Mouse (Mus musculus): ENCODE results near the gene Kmt5c. TPM values are rescaled to one million over a fixed set of nuclear protein-coding genes. Genes with fewer than 3 reads are reported as not detected.

Kmt5c gene
- polyA plus RNA-seq, 1 experiment from 2014 or later, result 53.7 TPM

DNA sequence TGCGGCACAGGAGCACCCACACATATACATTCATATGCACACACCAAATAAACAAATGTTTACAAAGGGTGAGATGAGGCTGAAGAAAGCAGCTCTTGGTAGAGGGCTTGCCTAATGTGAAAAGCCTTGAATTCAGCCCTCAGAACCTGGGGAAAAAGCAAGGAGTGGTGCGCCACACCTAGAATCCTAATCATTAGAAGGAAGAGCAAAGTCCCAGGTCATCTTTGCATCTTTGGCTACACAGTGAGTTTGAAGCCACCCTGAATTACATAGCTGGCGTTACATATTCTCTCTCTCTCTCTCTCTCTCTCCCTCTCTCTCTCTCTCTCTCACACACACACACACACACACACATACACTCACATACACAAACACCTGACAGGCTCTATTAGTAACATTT is 20.6 kb upstream of the Kmt5c start:
- H3K4me1 ChIP-seq (replicated peaks; ENCODE audit: control insufficient read depth, insufficient read depth, low read length), result no peaks in the 10 kb centered on the region
- peaks cover 36% of the 10 kb centered on the region for H3K36me3 ChIP-seq (replicated peaks; ENCODE audit: control insufficient read depth, insufficient read depth)
- 95% methylated on average over 3 of the region's 3 CpGs for WGBS
- H3K9me3 ChIP-seq (ENCODE audit: control insufficient read depth, low read length), result no peaks in the 10 kb centered on the region
- H3K27me3 ChIP-seq (ENCODE audit: control insufficient read depth, insufficient read depth, low read length), result no peaks in the 10 kb centered on the region
- no peak overlapping the region for H3K4me2 ChIP-seq (replicated peaks)
- no peak for DNase-seq (ENCODE audit: low spot score)
- H3K4me3 ChIP-seq (replicated peaks; ENCODE audit: low read length), result no peak overlapping the region
- H3K9ac ChIP-seq, result no peak overlapping the region
- no peak overlapping the region for H3K27ac ChIP-seq
- no peak for ATAC-seq (ENCODE audit: low FRiP score)

- WGBS, result 45% methylated on average over 12 of the region's 12 CpGs
- Histone ChIP-seq H3K27me3 (ENCODE audit: control insufficient read depth, insufficient read depth, low read length) (no peaks in the 10 kb centered on the region), H3K4me2 (replicated peaks) (peak overlapping the region; percentile 49), H3K9me3 (ENCODE audit: control insufficient read depth, low read length) (no peaks in the 10 kb centered on the region), H3K4me1 (replicated peaks; ENCODE audit: control insufficient read depth, insufficient read depth, low read length) (no peaks in the 10 kb centered on the region), H3K36me3 (replicated peaks; ENCODE audit: control insufficient read depth, insufficient read depth) (peaks cover under 1% of the 10 kb centered on the region; the same call in 1 of the 2 replicates), H3K9ac (no peak overlapping the region; the same call in 1 of the 2 replicates), H3K27ac (no peak overlapping the region), H3K4me3 (replicated peaks; ENCODE audit: low read length) (peak overlapping the region; percentile 4)
- ATAC-seq (ENCODE audit: low FRiP score) (peak; percentile 74; the same call in 1 of the 2 replicates), DNase-seq (ENCODE audit: low spot score) (peak; percentile 52)
These were observed 16.4 kb upstream of the Kmt5c start for GRCm38 (mm10) chr7:4723508-4723907.

DNA sequence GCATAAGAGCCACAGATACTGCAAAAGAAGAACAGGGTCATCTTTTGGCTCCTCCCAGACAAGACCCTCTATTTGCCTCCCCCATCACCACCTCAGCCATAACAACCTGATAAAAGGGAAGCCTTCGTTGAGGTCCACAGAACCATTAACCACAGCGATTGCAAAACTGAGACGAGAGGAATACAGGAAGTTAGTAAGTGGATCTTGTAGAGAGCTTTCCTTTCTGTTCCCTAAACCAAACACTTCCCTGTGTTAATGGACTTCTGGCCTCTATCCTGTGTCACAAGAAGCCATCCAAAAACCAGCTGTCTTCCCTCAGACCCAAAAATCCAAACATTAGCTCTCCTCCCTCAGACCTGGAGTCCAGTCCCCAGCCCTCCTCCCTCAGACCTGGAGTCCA is 15.6 kb upstream of the Kmt5c start:
- H3K4me3 ChIP-seq (replicated peaks; ENCODE audit: low read length), result no peak overlapping the region
- no peaks in the 10 kb centered on the region for H3K9me3 ChIP-seq (ENCODE audit: control insufficient read depth, low read length)
- DNase-seq (ENCODE audit: low spot score) (no peak), ATAC-seq (ENCODE audit: low FRiP score) (no peak)
- WGBS, result 79% methylated on average over 3 of the region's 3 CpGs
- no peak overlapping the region for H3K9ac ChIP-seq
- H3K36me3 ChIP-seq (replicated peaks; ENCODE audit: control insufficient read depth, insufficient read depth), result no peaks in the 10 kb centered on the region
- no peaks in the 10 kb centered on the region for H3K4me1 ChIP-seq (replicated peaks; ENCODE audit: control insufficient read depth, insufficient read depth, low read length)
- no peak overlapping the region for H3K27ac ChIP-seq
- no peaks in the 10 kb centered on the region for H3K27me3 ChIP-seq (ENCODE audit: control insufficient read depth, insufficient read depth, low read length)
- no peak overlapping the region for H3K4me2 ChIP-seq (replicated peaks)

DNA sequence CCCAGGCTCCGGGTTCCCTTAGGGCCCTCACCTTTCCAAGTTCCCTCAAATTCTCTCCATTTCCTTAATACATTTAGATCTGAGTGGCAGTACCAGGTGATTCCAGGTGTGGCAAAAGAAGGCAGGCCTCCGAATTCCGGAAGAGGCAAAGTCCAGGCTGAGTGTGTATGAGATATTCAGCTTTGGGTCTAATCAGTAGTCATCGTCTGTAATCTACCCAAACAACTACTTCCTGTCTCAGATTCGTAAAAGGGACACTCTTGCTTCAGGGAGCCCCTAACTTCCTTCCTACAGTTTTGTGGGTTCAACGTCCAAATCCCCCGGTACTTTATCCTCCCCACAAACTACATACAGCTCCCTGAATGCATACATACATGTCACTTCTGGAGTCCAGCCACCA is 14.7 kb upstream of the Kmt5c start, which contains the start of gene Tmem150b:
Gene Tmem150b, minus strand, starts transcription at position 81 of the 400 bp plus-strand sequence.
- ATAC-seq (ENCODE audit: low FRiP score) (no peak), DNase-seq (ENCODE audit: low spot score) (no peak)
- Histone ChIP-seq H3K27ac (no peak within 1 kb of the TSS), H3K9ac (no peak within 1 kb of the TSS), H3K4me1 (replicated peaks; ENCODE audit: control insufficient read depth, insufficient read depth, low read length) (no peaks in the 10 kb centered on the region), H3K9me3 (ENCODE audit: control insufficient read depth, low read length) (no peaks in the 10 kb centered on the region), H3K36me3 (replicated peaks; ENCODE audit: control insufficient read depth, insufficient read depth) (no peaks in the 10 kb centered on the region), H3K27me3 (ENCODE audit: control insufficient read depth, insufficient read depth, low read length) (no peaks in the 10 kb centered on the region), H3K4me3 (replicated peaks; ENCODE audit: low read length) (no peak within 1 kb of the TSS), H3K4me2 (replicated peaks) (no peak within 1 kb of the TSS)
- WGBS, result 87% methylated on average over 7 of the region's 7 CpGs

- H3K27ac ChIP-seq, result no peak overlapping the region
- no peak for DNase-seq (ENCODE audit: low spot score)
- H3K9me3 ChIP-seq (ENCODE audit: control insufficient read depth, low read length), result no peaks in the 10 kb centered on the region
- no peaks in the 10 kb centered on the region for H3K4me1 ChIP-seq (replicated peaks; ENCODE audit: control insufficient read depth, insufficient read depth, low read length)
- 90% methylated on average over 5 of the region's 5 CpGs for WGBS
- H3K4me2 ChIP-seq (replicated peaks), result no peak overlapping the region
- no peak for ATAC-seq (ENCODE audit: low FRiP score)
- H3K4me3 ChIP-seq (replicated peaks; ENCODE audit: low read length), result no peak overlapping the region
- no peak overlapping the region for H3K9ac ChIP-seq
- no peaks in the 10 kb centered on the region for H3K27me3 ChIP-seq (ENCODE audit: control insufficient read depth, insufficient read depth, low read length)
- no peaks in the 10 kb centered on the region for H3K36me3 ChIP-seq (replicated peaks; ENCODE audit: control insufficient read depth, insufficient read depth)
These were observed 8.8 kb upstream of the Kmt5c start for GRCm38 (mm10) chr7:4731090-4731489.

DNA sequence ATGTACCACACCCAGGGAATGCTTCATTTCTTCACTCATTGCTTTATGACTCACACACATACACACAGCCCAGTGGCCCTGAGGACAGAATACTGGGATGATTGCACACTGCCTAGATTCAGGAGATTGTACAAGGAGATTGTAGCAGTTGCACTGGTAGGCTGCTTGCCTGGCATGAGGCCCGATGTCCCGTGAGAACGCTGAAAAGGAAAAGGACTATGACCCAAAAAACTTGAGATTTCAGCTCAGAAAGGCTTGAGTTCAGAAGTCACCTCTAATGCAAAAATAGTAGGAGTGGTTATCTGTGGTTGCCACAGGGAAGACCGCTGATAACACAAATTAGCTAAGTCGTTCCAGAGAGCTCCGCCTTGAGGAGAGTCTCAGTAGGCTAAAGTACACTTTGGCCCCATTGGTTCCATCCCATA is 6.9 kb upstream of the Kmt5c start:
- Histone ChIP-seq H3K27ac (no peak overlapping the region), H3K36me3 (replicated peaks; ENCODE audit: control insufficient read depth, insufficient read depth) (no peaks in the 10 kb centered on the region), H3K4me1 (replicated peaks; ENCODE audit: control insufficient read depth, insufficient read depth, low read length) (no peaks in the 10 kb centered on the region), H3K4me2 (replicated peaks) (no peak overlapping the region), H3K4me3 (replicated peaks; ENCODE audit: low read length) (no peak overlapping the region), H3K27me3 (ENCODE audit: control insufficient read depth, insufficient read depth, low read length) (no peaks in the 10 kb centered on the region), H3K9me3 (ENCODE audit: control insufficient read depth, low read length) (no peaks in the 10 kb centered on the region), H3K9ac (no peak overlapping the region)
- ATAC-seq (ENCODE audit: low FRiP score) (no peak), DNase-seq (ENCODE audit: low spot score) (no peak)
- WGBS, result 74% methylated on average over 6 of the region's 6 CpGs

- peak overlapping the region; percentile 22 for H3K4me3 ChIP-seq (replicated peaks; ENCODE audit: low read length)
- 37% methylated on average over 10 of the region's 10 CpGs for WGBS
- DNase-seq (ENCODE audit: low spot score) (no peak), ATAC-seq (ENCODE audit: low FRiP score) (no peak)
- no peaks in the 10 kb centered on the region for H3K9me3 ChIP-seq (ENCODE audit: control insufficient read depth, low read length)
- no peaks in the 10 kb centered on the region for H3K27me3 ChIP-seq (ENCODE audit: control insufficient read depth, insufficient read depth, low read length)
- peak overlapping the region; percentile 68 for H3K27ac ChIP-seq
- H3K4me2 ChIP-seq (replicated peaks), result peak overlapping the region; percentile 54
- no peak overlapping the region; the same call in 1 of the 2 replicates for H3K9ac ChIP-seq
- H3K36me3 ChIP-seq (replicated peaks; ENCODE audit: control insufficient read depth, insufficient read depth), result 0 out of 2 replicates have a peak, but pooled peaks cover 6% of the 10 kb centered on the region
- H3K4me1 ChIP-seq (replicated peaks; ENCODE audit: control insufficient read depth, insufficient read depth, low read length), result peaks cover 29% of the 10 kb centered on the region
These were observed 823 bp upstream of the Kmt5c start for GRCm38 (mm10) chr7:4739041-4739543.

DNA sequence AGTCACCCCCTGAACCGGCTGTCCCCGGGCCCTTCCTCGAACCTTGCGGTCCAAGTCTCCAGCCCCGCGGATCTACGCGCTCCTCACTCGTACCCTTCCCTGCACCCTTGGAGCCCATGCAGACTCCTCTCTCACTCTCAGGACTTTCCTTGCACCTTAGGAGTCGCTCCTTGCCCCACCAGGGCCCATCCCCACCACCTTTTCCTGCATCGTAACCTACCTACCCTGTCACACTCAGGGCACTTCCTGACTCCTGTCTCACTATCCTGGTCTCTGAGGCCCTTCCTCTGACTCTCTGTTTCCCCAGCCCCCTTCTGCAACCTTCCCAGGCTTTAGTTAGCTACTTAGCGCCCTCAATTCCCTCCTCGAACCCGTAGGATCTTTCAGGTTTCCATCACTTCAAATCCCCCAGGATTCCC is 403 bp downstream of the Kmt5c start:
- peak overlapping the region; percentile 94 for H3K27ac ChIP-seq
- H3K4me1 ChIP-seq (replicated peaks; ENCODE audit: control insufficient read depth, insufficient read depth, low read length), result peaks cover 29% of the 10 kb centered on the region
- peak overlapping the region; percentile 72 for H3K4me2 ChIP-seq (replicated peaks)
- H3K27me3 ChIP-seq (ENCODE audit: control insufficient read depth, insufficient read depth, low read length), result no peaks in the 10 kb centered on the region
- DNase-seq (ENCODE audit: low spot score) (no peak), ATAC-seq (ENCODE audit: low FRiP score) (no peak; the same call in 1 of the 2 replicates)
- WGBS, result under 1% methylated on average over 13 of the region's 14 CpGs
- H3K9ac ChIP-seq, result peak overlapping the region; percentile 88
- H3K4me3 ChIP-seq (replicated peaks; ENCODE audit: low read length), result peak overlapping the region; percentile 71
- peaks cover 15% of the 10 kb centered on the region; the same call in 1 of the 2 replicates for H3K36me3 ChIP-seq (replicated peaks; ENCODE audit: control insufficient read depth, insufficient read depth)
- H3K9me3 ChIP-seq (ENCODE audit: control insufficient read depth, low read length), result no peaks in the 10 kb centered on the region

- 3% methylated on average over 4 of the region's 4 CpGs for WGBS
- Histone ChIP-seq H3K36me3 (replicated peaks; ENCODE audit: control insufficient read depth, insufficient read depth) (peaks cover 23% of the 10 kb centered on the region), H3K4me1 (replicated peaks; ENCODE audit: control insufficient read depth, insufficient read depth, low read length) (peaks cover 29% of the 10 kb centered on the region), H3K27me3 (ENCODE audit: control insufficient read depth, insufficient read depth, low read length) (no peaks in the 10 kb centered on the region), H3K27ac (peak overlapping the region; percentile 94), H3K4me2 (replicated peaks) (peak overlapping the region; percentile 72), H3K9me3 (ENCODE audit: control insufficient read depth, low read length) (no peaks in the 10 kb centered on the region), H3K9ac (peak overlapping the region; percentile 88), H3K4me3 (replicated peaks; ENCODE audit: low read length) (peak overlapping the region; percentile 71)
- no peak for DNase-seq (ENCODE audit: low spot score)
- ATAC-seq (ENCODE audit: low FRiP score), result no peak
These were observed 1.2 kb downstream of the Kmt5c start for GRCm38 (mm10) chr7:4741151-4741550.
